Mouse (Mus musculus) gastrocnemius, postnatal 36 days (tissue): ENCODE data around the gene Pard3b. TPM values are rescaled to one million over a fixed set of nuclear protein-coding genes. Genes with fewer than 3 reads are reported as not detected.

Experiments used
- DNase-seq, 2 experiments: peaks; one replicate each; pipeline ENCODE4 v3.0.0; 2022
- intact Hi-C: fragments of 180-260 bp; cut with DNase I; formaldehyde crosslinking; loops from one replicate; pipeline ENCODE4 v1.15.1; 2025
- total RNA-seq, 2 experiments: library from RNA; stranded (reverse); gene quantifications; 2 replicates each; pipeline ENCODE4 v1.2.3; 2021

Gene Pard3b
- total RNA-seq, 2 experiments from 2014 or later: 5.0 to 5.1 TPM

- DNase-seq: no peak
- intact Hi-C loops: no loop called here
These were observed 412.7 kb downstream of the Pard3b start for GRCm38 (mm10) chr1:62051186-62051825.

GRCm38 (mm10) chr1:62053167-62053638, 414.6 kb downstream of the Pard3b start:
- no peak for DNase-seq
- intact Hi-C loops: no loop called here

GRCm38 (mm10) chr1:62055280-62055679, 416.7 kb downstream of the Pard3b start:
- intact Hi-C loops: no loop called here
- DNase-seq: no peak

GRCm38 (mm10) chr1:62070617-62071016, 432.0 kb downstream of the Pard3b start:
- DNase-seq: no peak
- intact Hi-C loops: no loop called here

GRCm38 (mm10) chr1:62071139-62071538, 432.5 kb downstream of the Pard3b start:
- intact Hi-C loops: no loop called here
- DNase-seq: no peak

- DNase-seq: no peak
- intact Hi-C loops: no loop called here
These were observed 437.5 kb downstream of the Pard3b start for GRCm38 (mm10) chr1:62076171-62076570.

GRCm38 (mm10) chr1:62081129-62081528, 442.5 kb downstream of the Pard3b start:
- intact Hi-C loops: no loop called here
- no peak for DNase-seq

- DNase-seq: no peak
- intact Hi-C loops: no loop called here
These were observed 447.4 kb downstream of the Pard3b start for GRCm38 (mm10) chr1:62085995-62086394.

- intact Hi-C loops: no loop called here
- no peak for DNase-seq
These were observed 448.8 kb downstream of the Pard3b start for GRCm38 (mm10) chr1:62087464-62087863.

- DNase-seq: no peak
- intact Hi-C loops: no loop called here
These were observed 456.3 kb downstream of the Pard3b start for GRCm38 (mm10) chr1:62094885-62095284.

- intact Hi-C loops: no loop called here
- no peak for DNase-seq
These were observed 483.8 kb downstream of the Pard3b start for GRCm38 (mm10) chr1:62122426-62122825.

GRCm38 (mm10) chr1:62129186-62129585, 490.6 kb downstream of the Pard3b start:
- intact Hi-C loops: no loop called here
- DNase-seq: no peak

- no peak for DNase-seq
- intact Hi-C loops: no loop called here
These were observed 509.5 kb downstream of the Pard3b start for GRCm38 (mm10) chr1:62148134-62148533.

GRCm38 (mm10) chr1:62148786-62149185, 510.2 kb downstream of the Pard3b start:
- intact Hi-C loops: no loop called here

GRCm38 (mm10) chr1:62155970-62156369, 517.3 kb downstream of the Pard3b start:
- no peak for DNase-seq
- intact Hi-C loops: no loop called here

More at GRCm38 (mm10) chr1:62148786-62149185, 510.2 kb downstream of the Pard3b start:
- DNase-seq: no peak

GRCm38 (mm10) chr1:62159592-62159991, 521.0 kb downstream of the Pard3b start:
- intact Hi-C loops: no loop called here

GRCm38 (mm10) chr1:62175013-62175640, 536.5 kb downstream of the Pard3b start:
- peak; percentile 8 to 15 for DNase-seq
- intact Hi-C loops: no loop called here

More at GRCm38 (mm10) chr1:62159592-62159991, 521.0 kb downstream of the Pard3b start:
- DNase-seq: no peak

GRCm38 (mm10) chr1:62181638-62182037, 543.0 kb downstream of the Pard3b start:
- no peak for DNase-seq
- intact Hi-C loops: no loop called here

GRCm38 (mm10) chr1:62182634-62183033, 544.0 kb downstream of the Pard3b start:
- intact Hi-C loops: no loop called here
- no peak for DNase-seq

- intact Hi-C loops: no loop called here
- no peak for DNase-seq
These were observed 552.2 kb downstream of the Pard3b start for GRCm38 (mm10) chr1:62190786-62191185.

- no peak for DNase-seq
- intact Hi-C loops: no loop called here
These were observed 558.9 kb downstream of the Pard3b start for GRCm38 (mm10) chr1:62197515-62197914.

- no peak for DNase-seq
- intact Hi-C loops: no loop called here
These were observed 562.3 kb downstream of the Pard3b start for GRCm38 (mm10) chr1:62200919-62201318.
